Mouse (Mus musculus) heart, embryonic 14.5 days (tissue): ENCODE measurements around the gene Spen. TPM values are rescaled to one million over a fixed set of nuclear protein-coding genes. Genes with fewer than 3 reads are reported as not detected.
A peak's percentile ranks its signal among the peaks of the same experiment; 100 is the strongest.

Source experiments
- ATAC-seq: fragments of 200-750 bp; cut with Nextera tagmentation; 2 replicates; pipeline ENCODE4 v1.8.0; 2017; ENCODE audit warnings: low read depth, moderate TSS enrichment; ENCODE audit not compliant: insufficient number of reproducible peaks, insufficient read depth, low FRiP score
- H3K27ac ChIP-seq, 2 experiments: fragments of 200-500 bp in 1 of 2; fragments of 300-500 bp in 1 of 2; sonication (generic) in 1 of 2; replicated peaks in 1 of 2; 2 replicates each; pipeline ENCODE4 v1.5.1; 2012 to 2014; ENCODE audit warnings: low read depth in 2 of 2, low read length in 2 of 2, control low read depth in 1 of 2, mild to moderate bottlenecking in 1 of 2, mixed read lengths in 1 of 2; ENCODE audit not compliant: control insufficient read depth in 1 of 2, insufficient read depth in 1 of 2
- H3K27me3 ChIP-seq: fragments of 300-500 bp; sonication (generic); 2 replicates; pipeline ENCODE4 v1.6.1; 2014; ENCODE audit warnings: mild to moderate bottlenecking, low read length, control low read depth; ENCODE audit not compliant: control insufficient read depth, insufficient read depth
- H3K36me3 ChIP-seq: fragments of 300-500 bp; sonication (generic); 2 replicates; pipeline ENCODE4 v1.6.1; 2014; ENCODE audit warnings: mild to moderate bottlenecking, control low read depth, low read length, mixed read lengths; ENCODE audit not compliant: control insufficient read depth, insufficient read depth
- H3K4me1 ChIP-seq, 2 experiments: fragments of 200-500 bp in 1 of 2; fragments of 300-500 bp in 1 of 2; sonication (generic) in 1 of 2; 2 replicates each; pipeline ENCODE4 v1.6.1; 2012 to 2014; ENCODE audit warnings: low read length in 2 of 2, control low read depth in 1 of 2, mixed read lengths in 1 of 2; ENCODE audit not compliant: control insufficient read depth in 2 of 2, insufficient read depth in 2 of 2
- H3K4me2 ChIP-seq: fragments of 300-500 bp; sonication (generic); 2 replicates; pipeline ENCODE4 v1.6.1; 2014; ENCODE audit warnings: mild to moderate bottlenecking, low read length
- H3K4me3 ChIP-seq, 2 experiments: fragments of 200-500 bp in 1 of 2; fragments of 300-500 bp in 1 of 2; sonication (generic) in 1 of 2; 2 replicates each; pipeline ENCODE4 v1.5.1; 2012 to 2014; ENCODE audit warnings: low read length in 2 of 2, mild to moderate bottlenecking in 2 of 2, control low read depth in 1 of 2, low read depth in 1 of 2, moderate library complexity in 1 of 2; ENCODE audit not compliant: control insufficient read depth in 1 of 2, insufficient read depth in 1 of 2
- H3K9ac ChIP-seq: fragments of 300-500 bp; sonication (generic); 2 replicates; pipeline ENCODE4 v1.6.1; 2014; ENCODE audit warnings: mild to moderate bottlenecking, low read length
- H3K9me3 ChIP-seq: fragments of 300-500 bp; sonication (generic); 2 replicates; pipeline ENCODE4 v1.6.1; 2016; ENCODE audit warnings: low read length, control low read depth; ENCODE audit not compliant: control insufficient read depth
- WGBS: fragments of 180-500 bp; shearing (Covaris S2); extraction: QIAGEN DNeasy Blood & Tissue Kit; methylation state at CpG from one replicate; pipeline ENCODE4 v1.1.7; 2014; 5-methylcytosine and 5-hydroxymethylcytosine counted together
- polyA plus RNA-seq: library from polyadenylated mRNA; unstranded; fragments of >200 nt; fragmentation: Nextera tagmentation; extraction: Ambion mirVana; gene quantifications from 2 replicates; pipeline ENCODE4 v1.2.1, GENCODE M21; 2014

Spen gene
- polyA plus RNA-seq, 1 experiment from 2014 or later: 9.6 TPM

DNA sequence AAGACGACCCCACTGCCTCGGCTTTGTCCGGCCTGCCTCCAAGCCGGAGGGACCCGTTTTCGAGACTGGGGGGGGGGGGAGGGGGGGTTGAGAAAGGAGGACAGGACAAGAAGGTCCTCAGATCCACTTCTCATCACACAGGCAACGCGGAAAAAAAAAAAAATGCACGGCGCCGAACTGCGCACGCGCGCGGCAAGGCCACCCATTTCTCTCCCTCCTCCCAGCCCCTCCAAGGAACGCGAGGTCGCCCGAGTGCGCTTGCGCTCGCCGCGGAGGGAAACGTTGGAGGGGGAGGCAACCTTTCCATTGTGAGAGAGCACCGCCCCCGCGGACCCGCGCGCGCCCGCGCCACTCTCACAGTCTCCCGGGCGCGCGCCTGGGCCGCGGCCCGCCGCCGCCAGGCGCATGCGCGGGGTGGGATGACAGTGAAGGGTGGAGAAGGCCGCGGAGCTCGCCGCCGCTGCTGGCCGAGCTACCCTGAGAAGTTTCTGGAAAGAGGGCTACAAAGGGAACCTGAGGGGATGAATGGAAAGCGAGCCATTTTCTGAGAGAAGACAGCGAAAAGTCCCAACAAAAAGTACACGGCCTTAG, 7.4 kb upstream of the Spen start:
- no peaks in the 10 kb centered on the region for H3K27me3 ChIP-seq
- peak overlapping the region; percentile 99 for H3K9ac ChIP-seq
- ATAC-seq: peak; percentile 85
- H3K4me1 ChIP-seq: peaks cover 2 to 16% of the 10 kb centered on the region in 2 experiments; a peak in 3 of 4 replicates
- peak overlapping the region; percentile 95 for H3K4me2 ChIP-seq
- H3K4me3 ChIP-seq: peak overlapping the region; percentile 70 to 88
- H3K27ac ChIP-seq: peak overlapping the region; percentile 100
- under 1% methylated on average over 51 of the region's 56 CpGs for WGBS
- H3K9me3 ChIP-seq: no peaks in the 10 kb centered on the region
- no peaks in the 10 kb centered on the region for H3K36me3 ChIP-seq

DNA sequence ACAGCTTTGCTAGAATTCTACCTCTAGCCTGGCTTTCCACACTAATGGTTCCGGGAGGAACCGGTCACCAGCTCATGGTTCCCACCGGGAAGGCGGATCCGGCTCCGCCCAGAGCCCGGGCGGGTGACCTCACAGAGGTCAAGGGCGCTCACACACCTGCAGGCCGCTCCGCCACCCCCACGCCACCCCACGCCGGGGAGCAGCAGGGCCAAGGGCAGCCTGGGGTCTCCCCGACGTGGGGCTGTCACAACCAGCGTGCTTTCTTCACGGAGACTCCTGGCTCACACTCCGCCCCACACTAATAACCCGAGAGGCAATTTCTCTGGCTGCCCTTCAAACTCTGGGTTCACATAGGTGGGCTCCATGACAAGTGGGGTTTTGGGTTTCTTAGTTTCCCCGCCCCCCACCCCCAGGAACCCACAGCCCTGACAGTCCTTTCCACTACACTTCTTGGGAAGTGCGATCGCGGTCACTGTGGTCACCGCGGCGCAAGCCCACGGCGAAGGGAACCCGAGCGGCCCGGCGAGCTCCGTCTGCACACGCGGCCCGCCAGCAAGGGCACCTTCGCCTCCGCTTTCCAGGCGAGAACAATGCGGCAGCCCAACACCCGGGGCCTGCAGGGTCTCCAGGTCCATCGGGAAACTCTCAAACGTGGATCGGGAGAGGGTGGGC, 6.8 kb upstream of the Spen start:
- Histone ChIP-seq H3K36me3 (no peaks in the 10 kb centered on the region), H3K9ac (peak overlapping the region; percentile 88), H3K4me1 (peaks cover 2 to 18% of the 10 kb centered on the region in 2 experiments; a peak in 3 of 4 replicates), H3K9me3 (no peaks in the 10 kb centered on the region), H3K4me3 (peak overlapping the region; percentile 70 to 88), H3K4me2 (peak overlapping the region; percentile 95), H3K27me3 (no peaks in the 10 kb centered on the region), H3K27ac (peak overlapping the region; percentile 100)
- under 1% methylated on average over 45 of the region's 45 CpGs for WGBS
- ATAC-seq: peak; percentile 38

DNA sequence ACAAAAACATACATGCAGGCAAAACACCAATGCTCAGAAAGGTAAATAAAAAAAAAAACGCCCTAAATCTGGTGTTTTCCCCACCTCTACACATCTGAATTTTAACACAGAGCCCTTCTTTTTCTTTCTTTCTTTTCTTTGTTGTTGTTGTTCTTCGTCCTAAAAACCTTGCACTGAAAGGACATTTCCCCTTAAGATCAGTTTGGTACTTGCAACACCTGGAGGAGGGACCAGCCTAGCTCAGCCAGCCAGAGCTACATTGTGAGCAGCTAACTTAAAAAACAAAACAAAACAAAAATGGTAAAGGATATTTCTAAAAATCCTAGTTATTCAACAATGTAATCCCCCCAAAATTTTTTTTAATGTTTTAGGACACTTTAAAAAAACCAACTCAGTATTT, 6.1 kb upstream of the Spen start:
- no peaks in the 10 kb centered on the region for H3K9me3 ChIP-seq
- H3K36me3 ChIP-seq: no peaks in the 10 kb centered on the region
- peak overlapping the region; percentile 95 for H3K4me2 ChIP-seq
- WGBS: 45% methylated on average over 2 of the region's 2 CpGs
- H3K4me1 ChIP-seq: peaks cover 2 to 21% of the 10 kb centered on the region in 2 experiments; a peak in 3 of 4 replicates
- ATAC-seq: no peak
- no peaks in the 10 kb centered on the region for H3K27me3 ChIP-seq
- peak overlapping the region in 1 of 2 experiments; percentile 70; a peak in 2 of 4 replicates for H3K4me3 ChIP-seq
- H3K9ac ChIP-seq: peak overlapping the region; percentile 88
- H3K27ac ChIP-seq: peak overlapping the region in 1 of 2 experiments; percentile 100; a peak in 3 of 4 replicates

GRCm38 (mm10) chr4:141543593-141543992, 5.2 kb upstream of the Spen start:
- peaks cover 2 to 26% of the 10 kb centered on the region in 2 experiments; a peak in 3 of 4 replicates for H3K4me1 ChIP-seq
- WGBS: 80% methylated on average over 3 of the region's 3 CpGs
- ATAC-seq: no peak
- H3K27ac ChIP-seq: no peak overlapping the region
- H3K9me3 ChIP-seq: no peaks in the 10 kb centered on the region
- H3K4me2 ChIP-seq: no peak overlapping the region
- H3K9ac ChIP-seq: no peak overlapping the region
- no peak overlapping the region for H3K4me3 ChIP-seq
- no peaks in the 10 kb centered on the region for H3K36me3 ChIP-seq
- H3K27me3 ChIP-seq: no peaks in the 10 kb centered on the region

GRCm38 (mm10) chr4:141541851-141542250, 3.5 kb upstream of the Spen start:
- ATAC-seq: no peak
- Histone ChIP-seq H3K9me3 (no peaks in the 10 kb centered on the region), H3K4me3 (no peak overlapping the region), H3K4me1 (peaks cover 2 to 18% of the 10 kb centered on the region in 2 experiments; a peak in 3 of 4 replicates), H3K9ac (peak overlapping the region; percentile 11; the same call in 1 of the 2 replicates), H3K27ac (peak overlapping the region in 1 of 2 experiments; percentile 53; a peak in 1 of 4 replicates), H3K27me3 (no peaks in the 10 kb centered on the region), H3K36me3 (no peaks in the 10 kb centered on the region), H3K4me2 (peak overlapping the region; percentile 31; the same call in 1 of the 2 replicates)
- 35% methylated on average over 7 of the region's 7 CpGs for WGBS

- Histone ChIP-seq H3K9me3 (no peaks in the 10 kb centered on the region), H3K4me2 (no peak overlapping the region), H3K36me3 (no peaks in the 10 kb centered on the region), H3K4me3 (no peak overlapping the region), H3K27ac (no peak overlapping the region), H3K4me1 (peaks cover 2 to 18% of the 10 kb centered on the region in 2 experiments; a peak in 3 of 4 replicates), H3K27me3 (no peaks in the 10 kb centered on the region), H3K9ac (no peak overlapping the region)
- ATAC-seq: no peak
- 66% methylated on average over 3 of the region's 3 CpGs for WGBS
Observed at GRCm38 (mm10) chr4:141540844-141541243, 2.4 kb upstream of the Spen start.

- Histone ChIP-seq H3K4me3 (peak overlapping the region; percentile 95 to 98; a peak in 3 of 4 replicates), H3K4me1 (peaks cover 2 to 30% of the 10 kb centered on the region in 2 experiments; a peak in 3 of 4 replicates), H3K36me3 (no peaks in the 10 kb centered on the region), H3K27ac (peak overlapping the region; percentile 99 to 100), H3K4me2 (peak overlapping the region; percentile 91), H3K27me3 (no peaks in the 10 kb centered on the region), H3K9ac (peak overlapping the region; percentile 74), H3K9me3 (no peaks in the 10 kb centered on the region)
- 47% methylated on average over 12 of the region's 12 CpGs for WGBS
- no peak for ATAC-seq
Observed at GRCm38 (mm10) chr4:141539213-141539767, 893 bp upstream of the Spen start.
